Mouse (Mus musculus): ENCODE data around the gene Fktn. TPM values are rescaled to one million over a fixed set of nuclear protein-coding genes. Genes with fewer than 3 reads are reported as not detected.

The Fktn gene
- polyA plus RNA-seq, 1 experiment from 2014 or later: 5.8 TPM

GRCm38 (mm10) chr4:53826641-53827248 lies 112.9 kb downstream of the Fktn start:
- Histone ChIP-seq H3K36me3 (ENCODE audit: inconsistent target) (no peaks in the 10 kb centered on the region), H3K27ac (peak overlapping the region; percentile 63), H3K4me3 (ENCODE audit: inconsistent target) (peak overlapping the region; percentile 81), H3K79me2 (ENCODE audit: inconsistent target) (peaks cover 57% of the 10 kb centered on the region)
- WGBS (ENCODE audit: missing documents): 4% methylated on average over 11 of the region's 11 CpGs

Other genes starting within 250 kb of the Fktn start
- gene Fsd1l, start 82.5 kb upstream of the Fktn start, polyA plus RNA-seq (2018): 0.38 to 1.6 TPM (median 0.65 TPM) in 3 replicates
- 0.06 to 0.18 TPM (median 0.15 TPM) in 3 replicates for gene Tal2, start 65.7 kb downstream of the Fktn start, polyA plus RNA-seq (2018)
- gene Tmem38b, start 112.0 kb downstream of the Fktn start, polyA plus RNA-seq (2018): 14.8 to 24.8 TPM (median 19.4 TPM) in 3 replicates